Mouse (Mus musculus) T-cell, adult 2 months (primary cell): Measurements from ENCODE around the gene Bmper.

Experiments used
- DNase-seq: peaks from one replicate; pipeline ENCODE4 v3.0.0; 2022; ENCODE audit warnings: low spot score

Bmper gene

DNA sequence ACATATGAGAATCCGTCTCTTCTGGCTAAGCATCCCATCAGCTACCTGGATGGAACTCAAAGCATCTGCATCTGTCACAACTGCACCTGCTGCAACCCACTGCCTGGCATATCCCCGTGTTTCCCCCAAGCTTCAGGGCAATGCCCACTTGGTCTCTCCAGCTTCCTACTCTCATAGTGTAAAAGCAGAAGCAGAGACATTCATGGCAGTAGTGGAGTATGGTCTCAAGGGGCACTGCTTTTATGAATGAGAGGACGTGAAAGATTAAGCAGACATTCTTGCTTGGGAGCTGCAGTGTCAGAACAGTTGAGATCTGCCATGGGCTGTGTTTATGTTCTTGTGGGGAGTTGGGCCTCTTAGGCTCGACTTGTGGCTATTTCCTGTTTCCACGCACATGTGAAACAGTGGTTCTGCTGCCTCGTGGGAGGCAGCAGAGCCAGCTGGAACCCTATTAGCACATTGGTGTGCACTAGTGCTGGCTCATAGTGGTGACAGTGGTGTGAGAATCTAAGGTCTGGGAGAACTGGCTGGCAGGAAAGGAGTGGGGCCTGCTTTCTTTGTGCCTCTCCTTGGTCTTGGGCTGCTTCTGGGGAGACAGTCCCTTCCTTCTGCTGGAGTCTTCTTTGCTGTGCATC lies 12.6 kb downstream of the Bmper start:
- no peak for DNase-seq

DNA sequence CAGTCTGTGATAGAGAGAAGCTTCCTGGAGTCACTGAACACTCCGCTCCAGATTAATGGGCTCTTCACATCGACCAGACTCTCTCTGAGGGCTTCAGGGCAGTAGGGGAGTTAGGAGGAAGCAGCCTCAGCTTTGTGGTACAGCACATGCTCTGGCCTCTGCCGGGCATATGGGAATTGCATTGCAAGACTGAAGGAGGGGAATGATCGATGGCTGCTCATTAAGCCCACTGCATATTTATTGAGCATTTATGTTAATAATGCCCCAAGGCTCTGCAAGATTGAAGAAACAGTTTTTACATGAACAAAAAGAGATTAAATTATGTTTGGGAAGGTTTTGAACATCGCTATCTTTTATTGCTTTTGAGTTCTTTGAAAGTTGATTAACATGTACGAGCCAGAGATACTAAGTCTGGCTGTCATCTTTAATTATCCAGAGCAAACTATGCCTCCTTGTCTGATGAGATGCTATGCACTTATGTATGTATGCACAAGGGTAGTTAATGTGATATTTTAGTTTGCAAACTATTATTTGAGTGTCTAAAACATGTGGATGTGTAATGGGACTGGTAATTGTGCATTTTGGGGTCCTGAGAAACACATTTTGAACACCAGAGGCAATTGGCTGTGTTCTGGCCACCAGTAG lies 13.9 kb downstream of the Bmper start:
- no peak for DNase-seq

DNA sequence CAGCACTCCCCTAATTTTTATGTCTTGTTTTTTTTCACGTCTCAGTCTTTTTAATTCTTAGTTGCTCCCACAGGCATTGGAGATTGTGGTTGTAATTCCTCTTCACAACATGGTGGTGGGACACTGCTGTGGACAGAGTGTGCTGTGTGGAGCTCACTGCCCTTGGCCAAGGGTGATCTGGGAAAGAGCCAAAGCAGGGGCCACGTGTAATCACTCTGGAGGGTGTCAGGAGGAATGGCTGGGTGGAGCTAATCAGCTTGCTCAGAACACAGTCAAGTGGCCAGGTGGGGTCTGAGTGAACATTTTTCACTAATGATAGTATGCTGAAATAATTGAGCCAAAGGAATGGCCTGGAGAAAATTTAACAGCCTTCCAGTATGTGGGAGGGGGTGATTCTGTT lies 16.1 kb downstream of the Bmper start:
- no peak for DNase-seq

DNA sequence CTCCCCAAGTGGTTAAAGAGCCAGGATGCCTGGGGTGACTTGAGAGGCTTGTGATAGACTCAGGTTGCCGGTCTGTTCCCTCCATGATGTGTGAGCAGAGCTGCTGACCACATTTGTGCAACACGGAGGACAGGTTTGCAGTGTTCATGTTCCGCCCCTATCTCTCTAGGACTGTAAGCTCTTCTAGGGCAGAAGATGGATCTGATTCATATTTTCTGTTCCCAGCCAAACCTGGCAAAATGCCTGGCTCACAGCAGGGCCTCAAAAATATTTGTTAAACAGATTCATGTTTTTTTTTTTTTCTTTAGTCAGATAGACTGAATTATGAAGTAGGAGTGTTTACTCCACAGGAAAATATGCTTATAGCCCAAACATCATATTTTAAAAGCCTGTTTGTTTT lies 20.0 kb downstream of the Bmper start:
- no peak for DNase-seq

DNA sequence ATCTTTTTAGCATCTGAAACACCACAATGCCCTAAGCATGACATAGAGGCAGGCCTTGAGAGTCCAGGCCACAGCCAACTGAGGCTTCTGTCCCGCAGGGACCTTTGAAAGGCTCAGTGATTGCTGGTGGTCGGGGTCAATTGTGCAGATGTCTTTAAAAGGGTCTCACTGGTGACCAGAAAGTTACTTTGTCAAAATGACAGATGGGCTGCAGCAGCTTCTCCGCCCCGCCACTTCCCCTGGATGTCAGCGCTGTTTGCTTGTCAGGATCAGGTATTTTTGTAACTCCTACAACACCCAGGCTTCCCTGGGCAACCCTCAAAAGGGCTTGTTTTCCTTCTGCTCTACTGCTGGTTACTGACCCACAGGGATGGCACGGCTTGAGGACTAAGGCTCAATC lies 21.0 kb downstream of the Bmper start:
- no peak for DNase-seq

DNA sequence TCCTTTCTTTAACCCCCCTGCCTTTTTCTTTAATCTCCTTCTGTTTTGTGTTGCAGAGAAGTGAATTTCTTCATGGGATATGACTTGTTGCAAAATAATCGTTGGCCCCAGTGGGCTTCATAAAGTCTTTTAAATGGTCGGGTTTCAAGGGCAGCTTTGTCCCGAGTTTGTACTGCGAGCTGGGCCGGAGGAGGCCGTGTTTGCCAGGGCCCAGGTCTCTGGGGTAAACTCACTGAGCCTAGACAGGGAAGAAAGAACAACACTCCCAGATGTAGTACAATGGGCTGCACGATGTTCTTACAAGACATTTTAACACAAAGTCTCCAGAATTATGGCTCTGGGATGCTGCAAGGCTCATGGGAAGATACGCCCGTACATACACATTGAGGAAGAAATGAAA lies 23.5 kb downstream of the Bmper start:
- no peak for DNase-seq

DNA sequence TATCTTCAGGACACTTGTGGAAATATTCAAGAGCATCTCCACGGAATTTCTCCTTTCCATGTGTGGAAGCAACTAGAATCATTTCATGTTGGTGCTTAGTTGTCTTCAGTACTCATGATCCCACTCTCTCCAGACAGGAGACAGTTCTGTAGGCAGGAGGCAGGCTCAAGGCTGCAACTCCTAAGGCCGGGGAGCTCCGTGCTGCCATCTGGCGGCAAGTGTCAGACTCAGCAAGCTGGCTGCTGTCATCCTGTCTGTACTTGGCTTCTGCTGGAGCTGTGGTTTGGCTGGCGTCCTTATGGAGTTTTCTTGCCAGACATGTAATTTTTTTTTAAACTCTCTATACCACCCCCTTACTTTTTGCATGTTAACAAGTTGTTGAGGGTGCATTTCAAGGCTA lies 27.1 kb downstream of the Bmper start:
- DNase-seq, result peak; percentile 8

DNA sequence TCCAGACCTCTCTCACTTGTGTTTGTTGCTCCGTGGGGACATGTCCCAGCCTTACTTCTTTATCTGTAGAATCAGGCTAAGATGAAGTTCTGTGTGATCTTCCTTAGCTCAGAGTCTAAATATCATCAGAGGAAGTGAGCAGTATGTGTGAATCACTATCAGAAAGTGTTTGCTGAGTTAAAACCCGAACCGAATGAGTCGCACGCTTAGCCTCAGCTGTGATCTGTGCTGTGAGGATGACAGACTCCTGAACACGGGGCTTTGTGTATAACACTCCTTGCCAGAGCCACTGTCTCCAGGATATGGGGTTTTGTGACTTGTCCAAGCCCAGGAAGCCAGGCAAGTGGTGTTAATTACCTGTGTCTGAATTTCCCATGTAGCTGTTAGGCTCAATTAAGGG lies 28.1 kb downstream of the Bmper start:
- DNase-seq, result no peak

DNA sequence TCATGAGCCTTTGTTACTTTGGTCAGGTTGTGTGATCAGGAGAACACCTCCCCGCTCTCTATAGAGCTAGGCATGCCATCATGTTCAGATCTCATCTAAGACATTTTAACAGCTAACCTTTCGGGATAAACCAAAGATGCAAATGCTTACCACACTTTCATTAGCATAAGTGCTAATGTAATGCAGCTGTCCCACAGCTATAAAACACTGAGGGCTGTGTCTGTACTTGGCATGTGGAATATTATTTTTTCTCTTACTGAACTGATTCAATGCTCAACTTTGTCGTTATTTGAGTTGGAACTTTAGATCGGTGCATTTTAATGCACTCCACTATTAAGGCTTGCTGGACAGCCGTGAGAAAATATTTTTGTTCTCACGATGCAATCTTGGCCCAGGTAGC lies 30.7 kb downstream of the Bmper start:
- no peak for DNase-seq

DNA sequence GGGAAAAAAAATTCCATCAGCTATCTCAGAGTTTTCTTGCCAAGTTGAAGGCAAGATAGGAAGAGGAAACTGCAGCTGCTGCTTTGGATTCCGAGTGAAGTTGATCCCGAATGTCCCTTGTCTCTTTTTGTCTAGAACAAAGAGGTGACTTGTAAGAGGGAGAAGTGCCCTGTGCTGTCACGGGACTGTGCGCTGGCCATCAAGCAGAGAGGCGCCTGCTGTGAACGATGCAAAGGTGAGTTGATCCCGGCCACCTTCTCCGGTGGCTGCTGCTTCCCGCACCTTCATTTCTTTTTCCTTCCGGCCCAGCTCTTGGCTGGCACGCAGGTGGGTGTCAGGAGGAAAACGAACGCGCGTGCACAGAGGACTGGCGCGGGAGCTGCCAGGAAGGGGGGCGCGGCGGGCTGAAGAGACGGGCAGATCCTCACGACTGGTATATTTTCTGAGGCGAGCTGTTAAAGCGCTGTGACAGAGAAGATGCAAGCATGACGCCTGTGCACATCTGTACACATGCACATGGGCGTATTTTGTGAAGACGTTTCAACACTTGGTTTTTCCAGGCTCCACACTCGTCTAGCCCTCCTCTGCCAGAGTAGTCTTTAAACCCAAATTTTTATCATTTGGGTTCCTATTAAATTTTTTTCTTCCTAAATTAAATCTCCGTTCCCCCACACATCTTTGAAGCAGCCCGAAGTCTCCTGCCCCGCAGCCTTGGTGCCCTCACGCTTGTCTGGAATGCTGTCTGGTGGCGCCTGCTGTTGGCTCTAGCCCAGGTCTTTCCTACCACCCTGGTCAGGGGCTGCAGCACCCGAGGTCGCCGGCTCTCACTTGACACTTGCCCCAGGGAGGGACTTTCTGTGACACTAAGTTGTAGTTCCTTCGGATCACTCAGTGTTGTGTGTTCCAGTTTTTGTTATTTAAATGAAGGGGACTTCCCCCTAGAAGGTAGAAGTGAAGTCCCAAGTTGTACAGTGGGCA lies 31.6 kb downstream of the Bmper start:
- no peak for DNase-seq

DNA sequence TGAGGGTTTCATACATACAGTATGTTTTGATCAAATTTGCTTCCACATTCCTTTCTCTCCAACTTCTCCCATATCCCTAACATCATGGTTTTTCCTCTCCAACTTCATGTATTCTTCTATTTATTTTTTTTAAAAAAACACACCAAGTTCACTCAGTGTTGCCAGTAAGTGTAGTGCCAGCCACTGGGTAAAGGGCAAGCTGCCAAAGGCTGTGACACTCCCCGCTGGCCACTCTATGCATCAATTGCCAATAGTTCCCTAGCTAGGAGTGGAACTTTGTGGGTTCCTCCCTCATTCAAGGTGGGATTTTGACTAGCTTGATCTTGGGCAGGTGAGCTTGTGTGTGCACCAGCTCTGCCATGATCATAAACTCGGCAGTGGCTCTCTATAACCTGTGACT lies 33.0 kb downstream of the Bmper start:
- no peak for DNase-seq

DNA sequence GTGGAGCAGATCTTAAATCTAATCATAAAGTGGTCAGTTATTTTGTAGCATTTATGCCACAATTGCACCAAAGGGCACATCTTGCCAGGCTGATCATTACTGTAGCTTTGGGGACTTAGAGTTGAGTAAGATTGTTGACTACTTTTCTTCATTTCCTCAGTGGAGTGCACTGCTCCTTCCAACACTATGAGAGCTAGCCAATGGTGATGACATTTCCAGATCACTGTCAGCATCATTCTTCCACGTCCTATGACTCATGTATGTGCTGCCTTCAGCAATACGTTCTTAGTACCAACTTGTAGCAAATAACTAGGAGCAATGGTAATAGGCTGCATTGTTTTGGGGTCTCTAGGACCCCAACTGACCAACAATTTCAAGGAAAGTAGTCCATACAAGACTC lies 33.7 kb downstream of the Bmper start:
- no peak for DNase-seq

DNA sequence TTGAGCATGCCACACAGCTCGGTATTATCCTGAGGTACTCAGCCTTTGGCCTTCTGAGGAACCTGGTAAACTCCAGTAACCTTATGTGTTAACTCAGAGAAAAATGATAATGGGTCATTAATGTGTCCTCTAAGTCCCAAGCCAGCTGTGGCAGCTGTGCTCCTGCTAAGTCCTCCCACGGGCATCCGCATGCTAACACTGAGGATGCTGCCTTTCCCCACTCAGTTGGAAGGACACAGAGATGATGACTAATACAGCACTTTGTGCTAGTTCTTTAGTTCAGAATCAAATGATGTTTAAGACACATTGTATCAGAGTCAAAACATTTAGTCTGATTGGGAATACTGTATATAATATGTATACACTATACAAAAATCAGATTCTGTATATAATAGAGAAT lies 39.0 kb downstream of the Bmper start:
- DNase-seq, result no peak

DNA sequence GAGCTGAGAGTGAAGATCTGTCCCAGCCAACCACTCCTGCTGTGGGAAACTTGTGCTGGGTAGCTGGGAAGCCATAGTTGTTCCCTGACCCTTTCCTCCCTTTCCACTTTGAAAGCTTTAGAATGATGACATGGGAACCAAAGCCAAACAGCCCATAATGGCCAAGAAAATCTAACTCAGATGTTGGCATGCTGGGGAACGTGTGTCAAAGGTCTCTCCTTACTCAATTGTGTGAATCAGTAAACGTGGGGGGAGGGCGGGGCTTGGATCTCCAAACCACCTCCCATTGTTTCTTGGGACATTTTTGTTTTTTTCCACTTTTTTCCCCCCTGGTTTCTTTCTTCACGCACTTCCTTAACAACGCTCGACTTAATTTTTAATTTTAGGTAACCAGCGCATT lies 40.0 kb downstream of the Bmper start:
- DNase-seq, result no peak

DNA sequence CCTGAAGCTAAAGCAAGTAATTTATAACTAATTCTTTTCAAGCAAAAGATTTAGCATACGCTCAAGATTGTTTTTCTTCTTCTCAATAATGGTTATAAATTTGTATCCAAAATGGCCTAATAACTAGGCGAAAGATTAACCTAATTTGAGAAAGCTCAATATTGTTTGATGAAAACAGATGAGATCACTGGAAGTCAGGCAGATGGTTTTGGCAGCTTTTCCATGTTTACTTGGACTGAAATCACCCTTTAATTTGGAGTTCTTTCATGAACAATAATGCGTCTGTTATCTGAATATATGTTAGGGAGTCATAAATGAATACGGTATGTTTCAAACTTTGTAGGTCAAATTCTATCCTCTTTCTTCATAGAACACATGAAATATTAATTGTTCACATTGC lies 41.6 kb downstream of the Bmper start:
- DNase-seq, result no peak

DNA sequence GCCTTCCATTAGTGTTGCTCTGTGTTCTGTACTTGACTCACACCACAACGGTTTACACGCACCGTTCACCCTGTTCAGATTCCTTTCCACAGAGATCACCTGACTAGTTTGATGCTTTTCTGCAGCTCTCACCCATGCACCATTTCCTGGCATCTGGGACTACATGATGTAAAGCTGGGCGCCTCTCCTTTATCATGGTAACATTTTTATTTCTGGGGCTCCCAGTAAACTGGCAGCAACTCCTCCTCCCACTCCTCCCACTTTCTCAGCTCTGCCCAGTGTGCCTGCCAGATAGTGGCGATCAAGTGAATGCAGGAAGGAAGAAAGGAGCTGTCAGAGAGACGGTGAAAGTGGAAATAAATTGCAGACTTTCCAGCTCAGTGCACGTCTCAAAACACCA lies 45.7 kb downstream of the Bmper start:
- no peak for DNase-seq

DNA sequence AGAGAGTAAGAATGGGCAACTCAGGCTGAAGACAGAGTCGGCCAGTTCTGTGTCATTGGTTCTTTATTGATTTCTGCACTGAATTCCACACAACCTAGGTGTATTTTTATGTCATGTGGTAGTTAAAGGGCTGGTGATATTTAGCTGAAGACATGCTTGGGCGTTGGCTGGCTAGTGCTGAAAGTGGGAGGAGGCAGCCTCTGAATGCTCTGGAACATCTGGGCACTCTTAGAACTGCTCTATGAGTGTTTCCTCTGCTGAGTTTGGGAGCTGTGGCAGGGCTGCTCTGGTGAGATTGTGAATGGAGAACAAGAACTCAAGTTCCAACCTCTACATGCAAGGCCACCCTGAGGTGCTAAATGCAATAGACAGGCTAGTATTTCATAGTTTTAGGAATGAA lies 46.2 kb downstream of the Bmper start:
- DNase-seq, result no peak

DNA sequence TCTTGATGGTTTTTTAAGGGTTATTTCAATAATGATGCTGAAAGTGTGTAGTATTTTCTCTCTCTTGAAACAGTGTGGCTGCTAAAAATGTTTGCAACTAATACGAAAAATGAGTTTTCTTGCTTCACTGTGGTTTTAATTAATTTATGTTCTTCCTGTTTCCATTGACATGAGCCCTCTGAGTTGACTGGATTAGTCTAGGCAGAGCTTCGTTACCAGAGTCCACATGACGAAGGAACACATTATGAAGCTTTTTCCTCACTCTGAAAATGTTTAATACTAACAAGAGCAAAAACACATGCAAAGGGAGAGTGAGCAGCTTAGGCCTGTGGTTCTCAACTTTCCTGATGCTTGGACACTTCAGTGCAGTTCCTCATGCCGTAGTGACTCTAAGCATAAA lies 53.4 kb downstream of the Bmper start:
- no peak for DNase-seq

DNA sequence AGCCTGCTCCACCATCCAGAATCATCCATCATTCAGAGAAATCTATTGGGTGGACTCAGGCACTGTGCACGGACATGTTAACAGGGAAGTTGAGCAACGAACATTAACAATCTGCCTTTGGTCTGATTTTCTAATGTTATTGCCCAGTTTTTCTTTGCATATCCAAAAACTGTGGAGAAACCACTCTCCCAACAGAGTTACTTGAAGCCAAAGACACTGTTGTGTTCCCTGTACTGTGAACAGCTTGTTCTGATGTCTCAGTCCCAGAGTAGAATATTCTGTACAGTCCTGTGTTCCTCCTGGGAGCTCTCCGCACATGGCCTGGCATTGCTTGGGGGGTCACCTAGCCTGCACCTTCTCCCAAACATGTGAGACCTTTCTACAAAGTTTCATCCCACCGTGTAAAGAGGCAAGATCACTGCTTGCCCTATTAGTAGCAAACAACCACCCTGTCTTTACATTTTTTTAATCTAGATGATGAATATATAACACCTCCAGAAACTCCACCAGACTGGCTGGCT lies 62.1 kb downstream of the Bmper start:
- no peak for DNase-seq

DNA sequence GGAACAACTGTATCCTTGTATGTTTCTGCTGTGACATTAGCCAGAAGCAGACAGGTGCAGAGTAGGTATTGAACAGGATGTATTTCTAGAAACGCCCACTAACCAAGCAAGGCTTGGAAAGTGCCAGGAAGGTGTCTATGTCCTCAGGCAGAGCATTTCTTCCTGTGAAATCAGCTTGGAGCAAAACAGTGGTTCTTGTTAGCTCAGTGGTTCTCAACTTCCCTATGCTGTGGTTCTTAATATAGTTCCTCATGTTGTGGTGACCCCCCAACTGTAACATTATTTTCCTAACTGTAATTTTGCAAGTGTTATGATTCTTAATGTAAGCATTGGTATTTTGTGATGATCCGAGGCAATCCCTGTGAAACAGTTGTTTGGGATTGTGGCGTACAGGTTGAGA lies 70.7 kb downstream of the Bmper start:
- no peak for DNase-seq

DNA sequence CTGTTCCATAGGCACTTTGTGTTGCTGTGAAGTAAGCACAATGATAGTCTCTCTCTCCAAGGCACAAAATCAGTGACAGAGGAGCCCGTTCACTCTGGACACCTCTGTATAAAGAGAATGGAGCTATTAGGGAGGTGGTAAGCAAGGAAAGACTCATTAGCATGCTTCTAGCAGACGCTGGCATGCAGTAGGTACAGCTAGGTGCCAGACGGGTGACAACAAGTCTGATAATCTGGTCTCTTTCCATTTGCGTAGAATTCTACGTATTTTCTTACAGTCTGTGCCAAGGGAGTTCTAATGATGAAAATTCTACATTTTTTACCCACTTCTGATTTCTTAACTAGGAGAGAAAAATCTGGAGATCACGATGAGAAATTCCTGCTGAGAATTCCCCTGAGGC lies 72.7 kb downstream of the Bmper start:
- DNase-seq, result no peak

DNA sequence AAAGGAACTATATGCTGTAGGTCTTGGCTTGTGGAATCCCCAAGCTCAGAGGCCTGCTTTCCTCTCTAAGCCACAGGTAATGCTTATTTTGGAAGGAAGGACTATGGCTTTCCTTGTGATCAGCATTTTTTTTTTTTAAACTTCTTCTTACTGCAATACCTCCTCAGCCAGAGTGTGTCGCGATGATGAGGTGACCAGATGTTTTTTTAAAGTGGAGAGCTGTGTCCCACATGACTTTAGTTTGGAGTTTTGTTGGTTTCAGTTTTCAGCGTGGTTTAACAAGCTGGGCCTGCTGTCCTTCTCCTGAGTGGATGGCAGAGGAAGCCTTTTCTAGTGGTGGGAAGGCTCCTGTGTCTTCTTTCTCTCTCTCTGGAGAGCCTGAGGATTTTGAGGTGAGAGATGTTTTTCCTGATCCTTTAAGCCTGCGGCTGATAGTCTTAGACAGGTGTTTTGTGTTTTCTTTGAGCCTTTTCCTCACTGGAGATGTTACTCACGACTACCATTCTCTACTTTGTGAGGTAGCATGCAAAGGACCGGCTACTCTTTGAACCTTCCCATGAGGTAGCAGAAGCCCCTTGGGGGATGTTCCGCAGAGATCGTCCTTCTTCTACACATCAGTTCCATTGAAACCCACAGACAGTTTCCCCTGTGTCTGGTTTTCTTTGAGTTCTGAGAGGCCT lies 74.8 kb downstream of the Bmper start:
- no peak for DNase-seq
